Mouse (Mus musculus) frontal cortex, adult (tissue): ENCODE data around the gene Adap1.
A peak's percentile ranks its signal among the peaks of the same experiment; 100 is the strongest.

Experiments
- ATAC-seq: cut with Nextera tagmentation; 2 replicates; pipeline ENCODE4 v1.9.2; 2017; ENCODE audit warnings: mild to moderate bottlenecking, moderate library complexity, mixed read lengths; ENCODE audit not compliant: low TSS enrichment

The Adap1 gene

GRCm38 (mm10) chr5:139323260-139323924 is 2.0 kb downstream of the Adap1 start:
- ATAC-seq, result no peak

GRCm38 (mm10) chr5:139321331-139321730 is 4.1 kb downstream of the Adap1 start:
- ATAC-seq, result 0 out of 2 replicates have a peak, but pooled peaks have one; percentile 11

GRCm38 (mm10) chr5:139320424-139320823 is 5.0 kb downstream of the Adap1 start:
- ATAC-seq, result no peak

- ATAC-seq, result peak; percentile 69
Observed at GRCm38 (mm10) chr5:139317751-139318504, 7.5 kb downstream of the Adap1 start.

- no peak for ATAC-seq
Observed at GRCm38 (mm10) chr5:139316982-139317675, 8.3 kb downstream of the Adap1 start.

- ATAC-seq, result no peak
Observed at GRCm38 (mm10) chr5:139314941-139315642, 10.3 kb downstream of the Adap1 start.

GRCm38 (mm10) chr5:139313536-139313935 is 11.9 kb downstream of the Adap1 start:
- ATAC-seq, result no peak

GRCm38 (mm10) chr5:139311822-139312221 is 13.6 kb downstream of the Adap1 start:
- ATAC-seq, result peak; percentile 72; the same call in 1 of the 2 replicates

DNA sequence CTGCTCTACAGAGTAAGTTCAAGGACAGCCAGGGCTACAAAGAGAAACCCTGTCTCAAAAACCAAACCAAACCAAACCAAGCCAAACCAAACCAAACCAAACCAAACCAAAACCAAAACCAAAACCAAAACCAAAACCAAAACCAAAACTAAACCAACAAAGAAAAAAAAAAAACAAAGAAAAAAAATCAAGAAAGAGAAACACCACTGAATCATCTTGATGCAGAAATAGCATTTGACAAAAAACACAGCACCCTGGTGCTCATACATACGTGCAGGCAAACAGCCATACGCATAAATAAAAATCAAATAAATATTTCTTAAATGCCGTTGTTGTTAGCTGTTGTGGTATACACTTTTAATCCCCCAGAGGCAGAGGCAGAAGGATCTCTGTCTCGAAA is 14.9 kb downstream of the Adap1 start:
- no peak for ATAC-seq

DNA sequence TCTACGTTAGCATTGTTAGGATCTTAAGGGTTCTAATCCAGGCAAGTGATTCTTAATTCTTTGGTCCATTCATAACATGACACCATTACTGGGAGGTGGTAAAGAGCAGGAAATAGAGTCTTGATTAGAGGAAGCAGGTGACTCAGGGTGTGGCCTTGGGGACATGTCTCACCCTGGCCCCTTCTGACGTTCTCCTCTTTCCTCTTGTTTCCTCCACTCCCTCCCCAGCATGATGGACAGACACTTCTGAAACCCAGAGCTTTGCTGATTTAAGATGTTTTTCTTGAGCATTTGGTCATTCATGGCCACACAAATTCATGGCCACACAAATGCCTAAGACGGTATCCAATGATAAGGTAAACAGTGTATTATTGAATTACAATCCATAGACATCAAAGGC is 15.5 kb downstream of the Adap1 start:
- ATAC-seq, result no peak

- ATAC-seq, result no peak
Observed at GRCm38 (mm10) chr5:139303646-139304061, 21.8 kb downstream of the Adap1 start.

DNA sequence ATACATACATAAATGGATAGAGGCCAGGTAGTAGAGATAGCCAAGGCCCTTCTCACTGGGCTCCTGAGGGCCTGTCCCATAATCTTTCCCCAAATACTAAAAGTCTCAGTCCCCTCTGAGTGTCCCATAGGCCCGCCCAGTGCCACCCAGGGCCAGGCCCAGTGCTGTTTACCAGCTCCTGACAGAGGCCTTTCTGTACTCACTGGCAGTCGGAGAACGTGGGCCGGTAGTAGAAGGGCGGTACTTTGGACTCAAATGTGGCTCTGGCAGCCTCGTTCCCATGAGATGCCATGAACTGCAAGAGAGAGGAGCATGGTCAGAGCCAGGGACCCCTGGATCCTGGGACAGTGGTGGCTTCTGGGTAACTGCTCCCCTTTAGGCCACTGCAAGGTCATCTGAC is 23.3 kb downstream of the Adap1 start:
- ATAC-seq, result peak; percentile 72

- no peak for ATAC-seq
Observed at GRCm38 (mm10) chr5:139297745-139298144, 27.7 kb downstream of the Adap1 start.

DNA sequence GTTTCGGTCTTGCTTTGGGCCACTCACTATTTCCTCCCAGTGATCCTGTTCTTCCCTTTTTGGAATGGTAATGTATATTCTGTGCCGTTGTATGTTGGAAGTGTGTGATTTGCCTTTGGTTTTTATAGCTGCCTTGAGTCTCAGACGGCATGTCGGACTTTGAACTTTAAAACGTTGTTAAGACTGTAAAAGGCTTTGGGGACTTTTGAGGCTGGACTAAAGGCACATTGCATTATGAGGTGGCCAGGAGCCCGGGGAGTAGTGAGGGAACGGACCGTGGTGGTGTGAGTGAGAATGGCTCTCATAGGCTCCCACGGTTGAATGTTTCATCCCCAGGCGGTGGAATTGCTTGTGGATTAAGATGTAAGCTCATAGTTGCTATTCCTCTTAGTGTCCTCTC is 28.3 kb downstream of the Adap1 start:
- ATAC-seq, result no peak

- ATAC-seq, result no peak
Observed at GRCm38 (mm10) chr5:139294089-139294488, 31.3 kb downstream of the Adap1 start.

DNA sequence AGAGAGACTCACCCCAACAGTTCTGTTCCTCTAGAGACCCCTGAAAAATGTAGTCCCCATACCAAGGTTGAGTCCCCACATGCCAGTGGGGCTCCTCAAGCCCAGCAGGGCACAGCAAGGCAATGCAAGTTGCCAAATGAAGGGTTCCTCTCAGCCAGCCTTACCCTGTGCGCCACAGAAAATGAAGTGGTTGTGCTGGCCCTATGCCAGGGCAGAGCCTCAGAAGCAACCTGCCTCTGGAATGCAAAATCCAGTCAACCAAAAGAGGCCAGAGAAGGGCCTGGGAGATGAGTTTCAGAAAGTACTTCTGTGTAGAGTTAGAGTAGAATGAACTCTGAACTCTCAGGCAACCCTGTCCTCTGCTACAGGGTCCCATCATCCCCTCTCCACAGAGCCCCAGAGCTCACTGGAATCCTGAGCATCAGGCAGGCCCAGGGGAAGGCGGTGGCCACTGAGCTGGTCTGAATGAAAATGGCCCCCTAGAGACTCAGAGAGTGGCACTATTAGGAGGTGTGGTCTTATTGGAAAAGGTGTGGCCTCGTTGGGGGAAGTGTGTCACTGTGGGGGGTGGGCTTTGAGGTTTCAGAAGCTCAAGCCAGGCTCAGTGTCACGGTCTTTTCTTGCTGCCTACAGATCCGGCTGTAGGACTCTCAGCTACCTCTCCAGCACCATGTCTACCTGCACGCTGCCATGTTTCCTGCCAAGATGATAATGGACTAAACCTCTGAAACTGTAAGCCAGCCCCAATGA is 33.4 kb downstream of the Adap1 start:
- no peak for ATAC-seq

GRCm38 (mm10) chr5:139290467-139291259 is 34.8 kb downstream of the Adap1 start:
- no peak for ATAC-seq

DNA sequence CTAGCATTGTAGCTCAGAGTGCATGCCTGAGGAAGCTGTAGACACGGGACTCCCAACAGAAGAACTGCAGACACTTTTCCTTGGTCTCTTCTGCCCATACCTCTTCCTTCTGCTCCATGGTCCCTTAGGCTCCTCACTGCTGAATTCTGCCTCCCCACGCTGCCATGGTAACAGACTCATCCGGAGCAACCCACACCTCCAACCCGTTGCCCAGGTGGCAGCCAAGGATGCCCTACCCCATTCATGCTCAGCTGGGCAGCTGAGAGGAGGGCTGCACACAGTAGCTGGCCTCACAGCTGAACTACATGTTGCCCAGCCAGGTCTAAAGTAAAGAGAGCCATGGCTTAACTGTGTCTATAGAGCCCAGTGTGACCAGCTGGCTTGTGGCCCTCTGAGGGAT is 36.8 kb downstream of the Adap1 start:
- ATAC-seq, result peak; percentile 39

- ATAC-seq, result no peak
Observed at GRCm38 (mm10) chr5:139287787-139288186, 37.6 kb downstream of the Adap1 start.

DNA sequence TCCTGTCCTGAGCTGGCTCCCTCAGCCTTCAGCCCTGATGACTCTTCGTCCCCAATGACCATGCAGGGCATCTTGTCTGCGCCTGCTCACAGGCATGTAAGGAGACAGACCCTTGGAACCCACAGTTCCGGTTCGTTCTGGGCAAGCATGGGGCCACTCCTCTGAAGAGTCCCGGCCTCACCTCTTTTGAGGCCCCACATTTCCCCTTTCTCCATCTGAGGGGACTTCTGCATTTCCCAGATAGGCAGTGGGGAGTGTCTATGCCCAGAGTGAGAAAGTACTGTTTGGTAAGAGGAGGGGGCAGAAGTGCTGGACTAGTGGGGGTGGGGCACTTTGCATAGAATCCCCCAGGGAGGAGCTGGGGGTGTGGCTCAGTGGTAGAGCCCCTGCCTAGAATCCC is 38.3 kb downstream of the Adap1 start:
- no peak for ATAC-seq
